Mouse (Mus musculus) C2C12 (cell line): ENCODE measurements around the gene Kitl.

Experiments used
- CEBPB ChIP-seq: IDR thresholded peaks from one replicate; pipeline ENCODE4 v1.6.1; 2011; ENCODE audit warnings: low read depth, mild to moderate bottlenecking, control low read depth, moderate library complexity
- CTCF ChIP-seq: IDR thresholded peaks from one replicate; pipeline ENCODE4 v1.5.1; 2011; ENCODE audit not compliant: control insufficient read depth, insufficient read depth, insufficient read length
- FOSL1 ChIP-seq: IDR thresholded peaks from one replicate; pipeline ENCODE4 v1.8.0; 2011; ENCODE audit warnings: mild to moderate bottlenecking, low read length; ENCODE audit not compliant: poor library complexity, insufficient read depth, severe bottlenecking
- MAX ChIP-seq: IDR thresholded peaks from one replicate; pipeline ENCODE4 v1.6.1; 2011; ENCODE audit warnings: mild to moderate bottlenecking, control low read depth
- MYOG ChIP-seq: IDR thresholded peaks from one replicate; pipeline ENCODE4 v1.6.1; 2011; ENCODE audit not compliant: control insufficient read depth, insufficient read length; ENCODE audit errors: extremely low read depth
- USF1 ChIP-seq: IDR thresholded peaks from one replicate; pipeline ENCODE4 v1.6.1; 2011; ENCODE audit warnings: low read depth, mild to moderate bottlenecking, control low read depth, moderate library complexity

DNA sequence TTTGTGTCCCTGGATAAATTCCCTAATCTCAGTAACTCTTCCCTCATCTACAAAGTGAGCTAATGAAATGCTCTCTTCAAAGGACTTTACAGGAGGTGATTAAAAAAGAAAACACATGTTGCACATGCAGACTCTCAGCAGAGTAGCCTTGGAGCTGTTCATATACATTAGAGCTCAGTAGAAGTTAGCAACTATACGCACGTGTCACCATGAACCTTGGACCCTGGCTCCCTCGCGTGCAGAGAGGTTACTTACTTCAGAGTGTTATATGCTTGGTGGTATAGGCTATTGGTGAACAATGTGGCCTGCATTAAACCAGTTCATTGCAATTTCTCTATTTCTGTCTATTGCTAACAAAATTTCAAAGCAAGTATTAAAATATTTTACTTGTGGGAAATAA lies 14.0 kb upstream of the Kitl start:
- TF ChIP-seq CTCF, result no peak
- TF ChIP-seq USF1, result no peak
- no peak for TF ChIP-seq FOSL1
- no peak for TF ChIP-seq MYOG
- TF ChIP-seq MAX, result no peak
- TF ChIP-seq CEBPB, result no peak
